17 mouse cellular contexts compared by ENCODE assay signal in genomic region chr1:193672681-193673080, GRCm38 (mm10).
DNase-seq lines count a peak whose midpoint lies in the region; ATAC-seq and TF ChIP-seq lines count a peak whose summit lies in the region.
"Had no signal": no experiment of that assay in that cellular context is flagged by ENCODE, and none has a peak within 500 bp of the region (broad histone marks: within the 10 kb centered on the region; RNA-seq: fewer than 3 reads in every experiment).

No protein-coding gene starts in this region.

- 70% methylated on average over 3 of the region's 3 CpGs for WGBS in hindbrain, embryonic 13.5 days
- WGBS in hindbrain, postnatal 0 days: 68% methylated on average over 3 of the region's 3 CpGs
- 58% methylated on average over 3 of the region's 3 CpGs for WGBS in forebrain, embryonic 16.5 days
- WGBS in thymus, adult 2 months: 84% methylated on average over 3 of the region's 3 CpGs

- no peaks in the 10 kb centered on the region for H3K27me3 ChIP-seq in hindbrain, embryonic 13.5 days
- no peaks in the 10 kb centered on the region for H3K27me3 ChIP-seq in hindbrain, postnatal 0 days (ENCODE audit: insufficient read depth, low read length)
- no peaks in the 10 kb centered on the region for H3K27me3 ChIP-seq in forebrain, embryonic 16.5 days (replicated peaks; ENCODE audit: control insufficient read depth, insufficient read depth, low read length)
- no peaks in the 10 kb centered on the region for H3K27me3 ChIP-seq in thymus, adult 2 months (ENCODE audit: control insufficient read depth, insufficient read depth, low read length)
- H3K27me3 ChIP-seq: embryonic facial prominence, embryonic 12.5 days had no signal

- peaks cover 31% of the 10 kb centered on the region for H3K4me1 ChIP-seq in hindbrain, embryonic 13.5 days (replicated peaks)
- 0 out of 2 replicates have a peak, but pooled peaks cover 2% of the 10 kb centered on the region for H3K4me1 ChIP-seq in hindbrain, postnatal 0 days (ENCODE audit: insufficient read depth, low read length)
- peaks cover 25% of the 10 kb centered on the region for H3K4me1 ChIP-seq in forebrain, embryonic 16.5 days (replicated peaks; ENCODE audit: control insufficient read depth, insufficient read depth, low read length)
- no peaks in the 10 kb centered on the region for H3K4me1 ChIP-seq in thymus, adult 2 months (replicated peaks; ENCODE audit: control insufficient read depth, insufficient read depth, low read length)
- H3K4me1 ChIP-seq: embryonic facial prominence, embryonic 12.5 days; limb, embryonic 10.5 days had no signal

- DNase-seq in cerebellum, adult 9-10 months: peak; percentile 8
- no peak for DNase-seq in cerebellum, adult 18-20 months
- no peak for DNase-seq in hindbrain, postnatal 0 days (ENCODE audit: low spot score)
- peak; percentile 12 for DNase-seq in ES-CJ7 (ENCODE audit: low read depth, low spot score)
- DNase-seq in thymus, adult 2 months: no peak
- DNase-seq: gastrocnemius, postnatal 36 days; right cerebral cortex, postnatal 4 days had no signal

- peak overlapping the region; percentile 46; the same call in 1 of the 2 replicates for H3K27ac ChIP-seq in hindbrain, embryonic 13.5 days
- no peak overlapping the region for H3K27ac ChIP-seq in hindbrain, postnatal 0 days
- peak overlapping the region; percentile 20 for H3K27ac ChIP-seq in forebrain, embryonic 16.5 days (ENCODE audit: low read length)
- H3K27ac ChIP-seq in thymus, adult 2 months (ENCODE audit: control insufficient read depth, insufficient read depth, low read length): no peak overlapping the region
- H3K27ac ChIP-seq: embryonic facial prominence, embryonic 12.5 days; heart, embryonic 13.5 days; limb, embryonic 10.5 days had no signal

- no peak overlapping the region for H3K9ac ChIP-seq in hindbrain, embryonic 13.5 days
- H3K9ac ChIP-seq in hindbrain, postnatal 0 days (replicated peaks; ENCODE audit: low read length): no peak overlapping the region
- H3K9ac ChIP-seq in forebrain, embryonic 16.5 days (replicated peaks; ENCODE audit: low read depth, low read length): no peak overlapping the region
- H3K9ac ChIP-seq: embryonic facial prominence, embryonic 12.5 days; heart, embryonic 13.5 days had no signal

- no peak overlapping the region for H3K4me2 ChIP-seq in hindbrain, embryonic 13.5 days
- H3K4me2 ChIP-seq in hindbrain, postnatal 0 days (ENCODE audit: low read depth, low read length): no peak overlapping the region
- H3K4me2 ChIP-seq in forebrain, embryonic 16.5 days (ENCODE audit: low read length): no peak overlapping the region
- H3K4me2 ChIP-seq: embryonic facial prominence, embryonic 12.5 days; heart, embryonic 13.5 days; liver, embryonic 11.5 days had no signal

- ATAC-seq in hindbrain, embryonic 13.5 days (ENCODE audit: low FRiP score): no peak
- ATAC-seq in hindbrain, postnatal 0 days: no peak
- no peak for ATAC-seq in forebrain, embryonic 16.5 days
- ATAC-seq: activated CD4-positive, CD25-positive, alpha-beta regulatory T cell, adult 4 months; CD4-positive, CD25-positive, alpha-beta regulatory T cell, adult 4 months had no signal

- H3K4me3 ChIP-seq in hindbrain, embryonic 13.5 days: no peak overlapping the region
- no peak overlapping the region for H3K4me3 ChIP-seq in hindbrain, postnatal 0 days (ENCODE audit: low read length)
- no peak overlapping the region for H3K4me3 ChIP-seq in forebrain, embryonic 16.5 days (replicated peaks; ENCODE audit: low read length)
- H3K4me3 ChIP-seq in thymus, adult 2 months (ENCODE audit: control insufficient read depth, insufficient read depth, low read length): no peak overlapping the region
- H3K4me3 ChIP-seq: embryonic facial prominence, embryonic 12.5 days; erythroblast, embryonic 14.5 days; heart, embryonic 13.5 days; limb, embryonic 10.5 days had no signal

- no peaks in the 10 kb centered on the region for H3K36me3 ChIP-seq in hindbrain, embryonic 13.5 days
- no peaks in the 10 kb centered on the region for H3K36me3 ChIP-seq in hindbrain, postnatal 0 days (ENCODE audit: insufficient read depth, low read length)
- H3K36me3 ChIP-seq in forebrain, embryonic 16.5 days (ENCODE audit: control insufficient read depth, insufficient read depth): no peaks in the 10 kb centered on the region
- no peaks in the 10 kb centered on the region for H3K36me3 ChIP-seq in thymus, adult 2 months (ENCODE audit: control insufficient read depth, insufficient read depth, low read length)
- H3K36me3 ChIP-seq: embryonic facial prominence, embryonic 12.5 days; G1E; heart, embryonic 13.5 days; limb, embryonic 10.5 days had no signal

- TF ChIP-seq CTCF in hindbrain, postnatal 0 days (IDR thresholded peaks at IDR 0.05; ENCODE audit: low read depth): no peak
- no peak for TF ChIP-seq CTCF in thymus, adult 2 months (IDR thresholded peaks at IDR 0.05; ENCODE audit: borderline replicate concordance, control insufficient read depth, extremely low read depth, insufficient read depth, low read length, poor library complexity)

- H3K9me3 ChIP-seq in hindbrain, embryonic 13.5 days: peaks cover 6% of the 10 kb centered on the region
- no peaks in the 10 kb centered on the region for H3K9me3 ChIP-seq in hindbrain, postnatal 0 days (ENCODE audit: low read length)
- no peaks in the 10 kb centered on the region for H3K9me3 ChIP-seq in forebrain, embryonic 16.5 days (ENCODE audit: control insufficient read depth, low read length)
- H3K9me3 ChIP-seq: embryonic facial prominence, embryonic 12.5 days; G1E; heart, embryonic 13.5 days; limb, embryonic 10.5 days had no signal

- TF ChIP-seq POLR2A in thymus, adult 2 months (IDR thresholded peaks at IDR 0.05; ENCODE audit: control insufficient read depth, extremely low read depth, insufficient read depth, low read length, poor library complexity): no peak

Comparison
In these comparisons a context has a peak if more than half of its experiments do, and no peak if none do; other contexts are left out.
1. DNase-seq: peak in cerebellum, adult 9-10 months (single experiment) and ES-CJ7 (single experiment); none in cerebellum, adult 18-20 months (0 of 2), hindbrain, postnatal 0 days (single experiment) and thymus, adult 2 months (single experiment).
2. H3K27ac ChIP-seq: peak in hindbrain, embryonic 13.5 days (single experiment) and forebrain, embryonic 16.5 days (single experiment); none in hindbrain, postnatal 0 days (single experiment) and thymus, adult 2 months (single experiment).